Mouse (Mus musculus) embryonic stem cell, embryonic (primary cell): ENCODE results near the gene Adcy1.

ENCODE experiments used
- CTCF ChIA-PET, 4 experiments: fragments of 300-600 bp in 2 of 4; fragments of 350-600 bp in 2 of 4; sonication (Branson Sonifier 250); formaldehyde crosslinking; loops; one replicate each; lab custom pipeline; 2022; ENCODE audit warnings: inconsistent platforms in 2 of 4; lab: Charles Lee
- POLR2A ChIA-PET, 4 experiments: fragments of 300-600 bp in 2 of 4; fragments of 350-600 bp in 2 of 4; sonication (Branson Sonifier 250); formaldehyde crosslinking; loops; one replicate each; lab custom pipeline; 2022; ENCODE audit warnings: antibody characterized with exemption in 4 of 4, inconsistent platforms in 1 of 4; lab: Charles Lee

The Adcy1 gene

DNA sequence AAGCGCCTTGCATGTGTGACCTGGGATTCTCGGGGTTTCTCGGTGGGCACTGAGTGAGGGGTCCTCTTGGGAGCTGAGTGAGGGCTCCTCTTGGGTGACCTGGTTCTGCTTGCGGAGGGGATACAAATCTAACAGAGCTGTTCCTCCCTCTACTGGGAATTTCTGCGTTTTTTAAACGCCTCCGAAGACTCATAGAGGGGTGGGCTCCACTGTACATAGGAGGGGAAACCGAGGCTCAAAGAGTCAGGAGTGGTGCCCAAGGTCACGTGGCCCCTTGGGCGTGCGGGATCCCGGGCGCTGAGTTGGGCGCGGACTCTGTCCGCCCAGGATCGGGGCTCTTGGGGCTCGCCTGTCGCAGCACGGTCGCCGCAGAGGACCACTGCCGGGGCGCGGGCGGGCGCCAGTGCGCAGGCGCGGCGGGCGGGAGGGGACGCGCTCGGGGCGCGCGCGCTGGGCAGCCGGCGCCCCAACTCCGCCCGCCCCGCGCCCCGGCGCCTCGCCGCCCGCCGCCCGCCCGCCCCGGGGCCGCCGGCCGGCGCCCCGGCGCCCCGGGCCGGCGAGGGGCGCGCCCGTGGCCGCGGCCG, at the start of gene Adcy1:
Adcy1 (plus strand) TSS at position 489 of the 584 bp plus-strand sequence.
- CTCF ChIA-PET = interaction anchor here in 2 of 4 experiments (1.0 to 1.4 kb wide), 3 partner anchors 98 to 393 kb away, joined by 3 to 6 read pairs (median 4); no protein-coding TSS in a partner anchor
- POLR2A ChIA-PET = interaction anchor here in 2 of 4 experiments (0.6 to 3.0 kb wide), 5 partner anchors 31 to 185 kb away, joined by 3 to 8 read pairs (median 5); no protein-coding TSS in a partner anchor

DNA sequence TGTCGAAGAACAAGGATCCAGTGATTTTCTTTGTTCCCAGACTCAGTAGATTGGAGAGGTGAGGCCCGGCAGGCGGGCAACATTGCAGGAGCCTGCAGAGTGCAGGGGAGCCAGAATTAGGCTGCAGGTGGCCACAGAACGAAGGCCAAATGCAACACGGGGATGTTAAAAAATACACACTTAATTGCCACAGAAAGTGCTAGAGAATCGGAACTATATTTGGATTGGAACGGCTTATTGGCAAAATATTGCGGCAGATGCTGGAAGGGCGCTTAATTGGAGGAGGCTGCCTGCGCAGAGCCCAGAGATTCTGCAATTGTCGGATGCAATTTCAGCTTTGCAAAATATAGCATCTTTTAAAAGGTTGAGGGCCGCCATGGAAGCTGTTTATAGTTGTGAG, 46.4 kb upstream of the Adcy1 start:
- CTCF ChIA-PET = interaction anchor here in 1 of 4 experiments (1.5 kb wide), 1 partner anchor 145 kb away, joined by 3 read pairs; no protein-coding TSS in a partner anchor

DNA sequence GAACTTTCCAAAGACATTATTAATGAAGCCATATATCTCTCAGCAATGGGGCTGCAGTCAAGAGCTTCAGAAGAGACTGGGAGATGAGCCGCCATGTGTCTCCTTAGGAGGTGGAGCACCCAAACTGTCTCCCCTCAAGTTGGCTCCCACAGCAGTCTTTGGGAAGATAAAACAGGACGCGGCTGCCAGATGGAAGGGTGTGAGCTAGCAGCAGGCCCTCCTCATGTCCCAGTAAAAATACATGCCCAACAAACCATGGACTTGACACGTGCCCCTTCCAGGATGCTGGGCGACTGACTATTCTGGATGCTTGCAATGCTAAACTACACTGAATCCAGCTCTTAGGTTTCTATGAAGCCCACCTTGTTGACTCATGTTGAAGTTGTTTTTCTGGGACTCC, 45.2 kb upstream of the Adcy1 start:
- ChIA-PET CTCF (interaction anchor here in 3 of 4 experiments (0.6 to 1.5 kb wide), 3 partner anchors 144 to 371 kb away, joined by 3 read pairs; no protein-coding TSS in a partner anchor), POLR2A (no interaction called here)

More for the DNA sequence above, 46.4 kb upstream of the Adcy1 start:
- POLR2A ChIA-PET = no interaction called here

DNA sequence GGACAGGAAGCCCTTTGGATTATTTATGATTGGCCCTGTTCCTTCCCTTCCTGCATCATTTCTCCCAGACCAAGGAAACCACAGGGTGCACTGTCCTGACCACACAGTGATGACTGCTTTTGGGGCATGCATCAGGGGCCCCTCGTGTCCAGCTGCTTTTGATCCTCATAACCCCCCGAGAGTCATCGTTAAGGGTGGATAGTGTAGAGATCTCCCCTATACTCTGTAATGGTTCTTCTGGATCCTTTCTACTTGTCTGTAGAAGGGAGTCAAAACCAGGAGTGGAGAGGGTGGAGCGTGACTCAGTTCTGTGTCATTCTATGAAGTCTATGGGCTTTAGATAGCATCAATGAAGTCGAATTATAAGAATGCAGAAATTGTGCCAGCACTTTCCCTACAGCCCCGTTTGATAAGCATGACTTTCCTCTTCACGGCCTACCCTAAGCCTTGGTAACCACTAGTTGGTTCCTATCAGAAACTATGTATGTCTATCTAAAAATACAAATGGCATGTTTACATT, 44.2 kb upstream of the Adcy1 start:
- ChIA-PET CTCF (no interaction called here), POLR2A (no interaction called here)

DNA sequence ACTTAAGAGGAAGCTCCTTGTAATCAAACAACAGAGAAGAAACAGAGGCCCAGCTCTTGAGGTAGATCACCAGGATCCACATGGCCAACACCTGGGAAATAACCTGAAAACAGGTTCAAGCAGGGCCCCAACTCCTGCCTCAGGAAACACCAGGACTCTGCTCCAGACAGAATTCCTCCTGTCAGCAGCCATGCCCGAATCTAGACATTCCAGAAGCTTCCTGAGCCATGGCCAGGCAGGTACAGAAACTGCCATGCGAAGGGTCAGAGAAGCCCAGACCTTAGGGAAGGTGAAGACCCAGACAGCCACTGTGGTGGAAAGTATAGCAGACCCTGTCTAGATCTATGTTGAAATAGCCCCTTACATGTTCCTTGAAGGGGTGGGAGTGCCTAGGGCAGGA, 30.2 kb upstream of the Adcy1 start:
- ChIA-PET CTCF (interaction anchor here in 1 of 4 experiments (0.6 kb wide), 1 partner anchor 177 kb away, joined by 3 read pairs; no protein-coding TSS in a partner anchor), POLR2A (interaction anchor here in 1 of 4 experiments (0.6 to 1.2 kb wide), 2 partner anchors 31 to 528 kb away, joined by 3 read pairs; partner anchors contain the start of gene Adcy1)

DNA sequence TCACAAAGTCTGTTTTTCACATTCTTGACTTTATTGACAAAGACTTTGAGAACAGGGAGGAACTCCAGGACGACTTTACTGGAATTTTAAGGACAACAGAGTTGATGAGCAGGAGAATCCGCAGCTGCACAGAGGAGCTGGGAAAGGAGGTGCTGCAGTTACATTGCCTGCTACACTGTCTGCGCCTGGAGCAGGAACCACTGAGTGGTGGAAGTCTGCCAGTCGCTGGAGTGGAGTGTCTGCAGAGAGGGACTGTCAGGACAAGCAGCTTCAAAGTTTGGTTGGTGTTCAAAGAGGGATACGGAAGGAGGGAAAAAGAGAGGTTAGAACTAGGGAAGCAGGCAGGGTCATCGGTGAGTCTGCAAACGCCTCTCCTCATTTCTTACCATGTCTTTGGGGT, 23.6 kb upstream of the Adcy1 start:
- ChIA-PET POLR2A (no interaction called here), CTCF (no interaction called here)

DNA sequence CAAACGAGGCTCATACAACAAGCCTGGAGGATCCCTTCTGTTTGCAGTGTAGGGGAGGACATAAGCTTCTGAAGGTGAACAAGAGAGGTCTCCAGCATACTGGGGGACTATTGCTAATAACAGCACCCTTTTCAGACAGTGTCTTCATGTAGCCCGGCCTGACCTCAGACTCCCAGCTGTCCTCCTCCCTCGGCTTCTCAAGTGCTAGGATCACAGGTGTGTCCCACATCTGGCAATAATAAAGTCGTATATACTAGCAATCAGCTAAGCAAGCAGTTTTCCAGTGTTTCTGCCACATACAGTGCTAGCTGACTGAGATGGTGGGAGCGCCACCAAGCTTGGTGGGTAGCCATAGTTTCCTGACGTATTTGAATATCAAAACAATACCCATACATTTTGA, 22.5 kb upstream of the Adcy1 start:
- ChIA-PET POLR2A (no interaction called here), CTCF (interaction anchor here in 1 of 4 experiments (0.6 kb wide), 1 partner anchor 393 kb away, joined by 4 read pairs; no protein-coding TSS in a partner anchor)

DNA sequence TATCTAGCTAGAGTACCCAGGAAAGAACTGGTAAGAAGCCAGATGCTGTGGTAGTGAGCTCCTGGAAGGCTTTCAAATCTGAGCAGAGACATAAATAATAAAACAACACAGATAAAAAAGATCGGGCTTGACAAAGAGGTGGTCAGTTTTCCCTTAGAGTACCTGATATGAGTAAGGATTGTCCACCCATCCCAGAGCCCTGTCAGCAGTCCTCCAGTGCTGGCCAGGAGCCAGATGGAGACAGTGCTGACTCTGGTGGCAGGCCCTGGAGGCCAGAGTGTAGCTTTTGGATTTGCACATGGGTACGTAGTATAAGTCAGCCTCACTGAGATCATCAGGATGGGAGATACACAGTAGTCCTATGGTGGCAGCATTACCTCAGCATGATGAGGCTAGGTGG, 16.1 kb upstream of the Adcy1 start:
- POLR2A ChIA-PET = no interaction called here
- CTCF ChIA-PET = no interaction called here

DNA sequence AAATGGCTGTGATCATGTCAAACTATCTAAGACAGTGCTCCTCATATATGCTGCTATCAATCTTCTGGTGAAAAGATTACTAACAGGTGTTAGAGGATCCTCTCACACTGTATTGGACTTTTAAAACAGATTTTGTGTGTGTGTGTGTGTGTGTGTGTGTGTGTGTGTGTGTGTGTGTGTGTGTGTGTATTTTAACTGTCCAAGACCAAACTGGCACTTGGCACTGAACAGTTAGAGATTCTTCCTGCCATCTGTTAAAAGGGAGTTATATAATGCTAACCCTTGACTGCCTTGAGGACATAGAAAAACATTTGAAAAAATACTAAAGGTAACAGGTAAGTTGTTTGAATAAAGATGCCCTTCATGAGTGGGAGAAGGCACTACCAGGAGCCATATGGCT, 15.7 kb upstream of the Adcy1 start:
- ChIA-PET POLR2A (no interaction called here), CTCF (no interaction called here)

DNA sequence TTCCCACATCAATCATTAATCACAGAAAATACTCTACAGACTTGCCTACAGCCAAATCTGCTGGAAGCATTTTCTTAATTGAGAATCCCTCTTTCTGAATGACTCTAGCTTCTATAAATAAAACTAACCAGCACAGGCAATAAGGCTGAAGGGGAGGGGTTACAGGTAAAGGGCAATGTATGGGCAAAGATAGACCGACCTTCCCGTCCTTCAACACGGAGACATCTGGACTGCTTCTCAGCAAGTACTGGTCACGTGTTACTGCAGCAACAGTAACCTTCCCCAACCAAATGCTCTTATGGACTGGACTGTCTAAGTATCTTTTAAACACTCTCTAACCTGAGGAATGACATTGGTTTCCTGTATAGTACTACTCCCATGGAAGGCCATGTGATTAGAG, 9.6 kb upstream of the Adcy1 start:
- CTCF ChIA-PET = no interaction called here
- POLR2A ChIA-PET = no interaction called here

DNA sequence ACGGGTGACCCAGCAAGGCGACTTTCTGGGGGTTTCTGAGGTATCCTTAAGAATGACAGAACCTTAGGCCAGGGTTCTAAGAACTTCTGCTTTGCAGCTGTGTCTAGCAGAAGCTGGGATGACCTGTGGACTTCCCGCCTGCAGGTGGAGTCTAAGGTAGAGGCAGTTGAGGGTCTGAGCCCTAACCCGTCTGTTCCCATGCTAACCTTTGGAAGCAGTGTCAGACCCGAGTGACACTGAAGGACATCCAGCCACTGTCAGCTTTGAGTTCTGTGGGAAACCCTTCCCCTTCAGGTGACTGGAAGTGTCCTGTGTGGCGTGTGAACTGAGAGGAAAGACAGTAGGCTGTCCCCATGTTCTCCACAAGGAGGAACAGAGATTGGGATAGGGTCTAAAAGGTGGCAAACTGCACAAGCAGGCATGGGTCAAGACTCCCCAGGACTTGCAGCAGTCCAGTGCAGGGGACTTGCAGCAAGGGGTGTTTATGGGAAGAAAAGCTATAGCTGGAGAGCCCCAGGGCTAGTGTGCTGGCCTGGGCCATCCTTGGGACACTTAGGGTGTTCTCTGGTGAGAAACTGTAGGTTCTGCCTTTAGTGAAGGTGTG, 8.5 kb upstream of the Adcy1 start:
- ChIA-PET POLR2A (interaction anchor here in 1 of 4 experiments (1.7 kb wide), 1 partner anchor 14 kb away, joined by 6 read pairs; no protein-coding TSS in a partner anchor), CTCF (interaction anchor here in 1 of 4 experiments (0.5 kb wide), 1 partner anchor 113 kb away, joined by 3 read pairs; no protein-coding TSS in a partner anchor)

DNA sequence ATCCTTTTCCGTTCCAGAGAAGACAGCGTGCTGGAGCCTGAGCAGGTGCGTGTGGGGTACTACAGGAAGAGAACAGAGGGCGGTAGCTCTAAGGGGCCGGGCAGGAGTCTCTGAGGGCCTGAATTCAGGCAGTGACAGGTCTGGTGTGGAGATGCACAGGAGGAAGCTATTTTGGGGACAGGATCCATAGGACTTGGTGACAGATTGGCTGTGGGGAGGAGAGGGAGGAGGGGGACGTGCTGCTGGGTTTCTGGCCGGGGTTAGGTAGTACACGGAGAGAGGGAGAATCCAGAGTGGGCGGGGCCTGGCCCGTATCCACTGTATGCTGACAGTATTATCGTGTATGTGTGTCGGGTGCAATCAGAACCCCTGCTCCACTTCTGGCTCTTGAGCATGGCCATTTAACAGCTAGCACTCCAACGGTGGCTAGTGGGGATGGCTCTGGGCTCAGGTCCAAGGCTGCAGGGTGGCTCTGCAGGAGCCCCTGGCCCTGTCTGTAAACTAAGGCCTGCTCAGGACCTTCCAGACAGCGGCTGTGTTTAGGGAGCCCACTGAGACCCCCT, 7.8 kb upstream of the Adcy1 start:
- CTCF ChIA-PET = interaction anchor here in 1 of 4 experiments (0.6 kb wide), 1 partner anchor 1747 kb away, joined by 3 read pairs; no protein-coding TSS in a partner anchor

DNA sequence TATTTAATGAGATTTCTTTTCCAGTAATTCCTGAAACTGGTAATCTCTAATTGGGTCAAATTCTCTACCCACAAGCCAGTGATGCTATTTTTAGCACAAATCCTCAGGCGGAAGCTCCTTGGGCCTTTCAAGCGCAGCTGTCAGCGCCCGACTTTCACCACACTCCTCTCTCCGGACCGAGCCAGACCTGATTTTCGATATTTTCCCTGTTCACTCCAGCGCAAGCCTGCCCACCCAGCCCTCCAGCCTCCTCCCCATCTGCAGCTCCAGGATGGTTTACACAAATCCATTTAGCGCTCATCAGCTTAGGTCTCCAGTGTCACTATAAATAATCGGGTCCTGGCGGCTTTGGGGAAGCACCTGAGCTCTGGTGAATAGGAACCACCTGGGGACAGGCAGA, 7.2 kb upstream of the Adcy1 start:
- CTCF ChIA-PET = interaction anchor here in 2 of 4 experiments (0.6 kb wide), 2 partner anchors 1369 to 1748 kb away, joined by 3 to 4 read pairs; no protein-coding TSS in a partner anchor
- POLR2A ChIA-PET = interaction anchor here in 3 of 4 experiments (0.6 to 1.7 kb wide), 3 partner anchors 12 to 144 kb away, joined by 3 to 6 read pairs (median 4); no protein-coding TSS in a partner anchor

More for the DNA sequence above, 7.8 kb upstream of the Adcy1 start:
- POLR2A ChIA-PET = interaction anchor here in 2 of 4 experiments (1.1 to 1.7 kb wide), 2 partner anchors 12 to 13 kb away, joined by 3 to 6 read pairs; no protein-coding TSS in a partner anchor

DNA sequence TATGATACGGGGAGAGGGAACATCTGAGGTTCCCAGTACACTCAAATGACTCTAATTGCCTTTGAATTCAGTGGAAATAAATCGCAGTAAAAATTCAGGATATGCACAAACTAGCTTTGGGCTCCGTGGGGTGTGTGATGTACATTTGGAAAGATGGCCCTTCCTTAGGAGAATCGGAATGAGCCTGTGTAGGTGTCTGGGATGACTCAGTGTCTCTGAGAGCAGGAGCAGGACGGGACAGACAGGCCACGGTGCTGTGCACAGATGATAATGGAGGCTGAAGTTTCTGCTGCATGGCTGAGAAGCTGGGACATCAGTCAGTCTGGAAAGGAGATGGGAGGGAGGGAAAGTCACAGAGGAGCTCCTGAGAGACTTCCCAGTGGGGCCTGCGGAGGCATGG, 5.5 kb upstream of the Adcy1 start:
- POLR2A ChIA-PET = interaction anchor here in 1 of 4 experiments (0.9 to 1.0 kb wide), 2 partner anchors 12 to 20 kb away, joined by 3 to 4 read pairs; no protein-coding TSS in a partner anchor

DNA sequence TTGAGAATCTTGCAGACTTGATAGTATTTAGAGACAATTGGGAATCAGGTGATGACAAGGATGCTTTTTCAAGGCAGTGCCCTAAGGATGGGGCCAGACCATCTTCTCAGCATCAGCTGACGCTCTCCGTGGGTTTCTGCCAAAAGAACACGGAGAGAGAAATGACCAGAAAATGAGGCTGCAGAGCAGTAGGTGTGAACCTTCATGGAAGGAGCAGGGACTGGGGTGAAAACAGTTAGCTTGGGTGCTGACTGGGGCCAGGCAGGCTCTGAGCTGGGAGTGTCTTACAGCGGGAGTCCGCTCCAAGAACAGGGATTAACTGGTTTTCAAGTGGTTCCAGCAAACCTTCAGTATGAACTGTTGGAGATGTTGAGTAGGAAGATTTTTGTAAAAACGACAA, 1.3 kb upstream of the Adcy1 start:
- ChIA-PET CTCF (no interaction called here), POLR2A (interaction anchor here in 2 of 4 experiments (0.6 to 3.0 kb wide), 4 partner anchors 90 to 184 kb away, joined by 5 to 8 read pairs (median 6); no protein-coding TSS in a partner anchor)

More for the DNA sequence above, 5.5 kb upstream of the Adcy1 start:
- CTCF ChIA-PET = no interaction called here

DNA sequence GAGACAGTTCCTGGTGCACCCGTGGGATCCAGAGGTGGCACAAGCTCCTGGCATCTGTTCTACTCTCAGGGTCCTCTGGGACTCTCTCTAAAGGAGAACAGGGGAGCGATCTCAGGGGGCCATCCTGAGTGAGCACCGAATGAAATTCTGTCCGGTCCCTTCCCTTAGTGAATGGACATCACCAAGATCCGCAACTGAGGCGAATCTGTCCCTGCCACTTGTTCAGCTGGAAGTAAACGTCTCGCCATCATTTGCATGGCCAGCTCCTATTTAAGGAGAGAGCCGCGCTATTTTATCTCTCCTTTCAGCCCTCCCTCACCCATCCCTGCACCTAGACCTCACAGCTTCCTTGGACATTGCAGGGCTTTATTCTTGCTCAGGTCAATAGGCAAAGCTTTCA, 723 bp upstream of the Adcy1 start:
- CTCF ChIA-PET = interaction anchor here in 2 of 4 experiments (1.0 to 1.2 kb wide), 2 partner anchors 99 to 393 kb away, joined by 3 to 4 read pairs; no protein-coding TSS in a partner anchor
- POLR2A ChIA-PET = interaction anchor here in 2 of 4 experiments (0.6 to 3.0 kb wide), 4 partner anchors 89 to 184 kb away, joined by 5 to 8 read pairs (median 6); no protein-coding TSS in a partner anchor

DNA sequence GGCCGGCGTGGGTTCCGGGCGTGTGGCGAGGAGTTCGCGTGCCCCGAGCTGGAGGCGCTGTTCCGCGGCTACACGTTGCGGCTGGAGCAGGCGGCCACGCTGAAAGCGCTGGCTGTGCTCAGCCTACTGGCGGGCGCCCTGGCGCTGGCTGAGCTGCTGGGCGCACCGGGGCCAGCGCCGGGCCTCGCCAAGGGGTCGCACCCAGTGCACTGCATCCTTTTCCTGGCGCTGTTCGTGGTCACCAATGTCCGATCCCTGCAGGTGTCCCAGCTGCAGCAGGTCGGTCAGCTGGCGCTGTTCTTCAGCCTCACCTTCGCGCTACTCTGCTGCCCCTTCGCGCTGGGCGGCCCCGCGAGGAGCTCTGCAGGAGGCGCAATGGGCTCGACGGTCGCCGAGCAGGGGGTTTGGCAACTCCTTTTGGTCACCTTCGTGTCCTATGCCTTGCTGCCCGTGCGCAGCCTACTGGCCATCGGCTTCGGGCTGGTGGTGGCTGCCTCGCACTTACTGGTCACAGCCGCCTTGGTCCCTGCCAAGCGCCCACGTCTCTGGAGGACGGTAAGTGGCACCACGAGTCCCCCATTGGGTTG, 485 bp downstream of the Adcy1 start:
- CTCF ChIA-PET = interaction anchor here in 2 of 4 experiments (1.2 to 1.6 kb wide), 3 partner anchors 98 to 394 kb away, joined by 3 to 6 read pairs (median 5); no protein-coding TSS in a partner anchor

More for the DNA sequence above, 485 bp downstream of the Adcy1 start:
- POLR2A ChIA-PET = interaction anchor here in 2 of 4 experiments (0.9 to 3.0 kb wide), 4 partner anchors 31 to 170 kb away, joined by 3 to 8 read pairs (median 6); no protein-coding TSS in a partner anchor
